Mouse (Mus musculus) heart, postnatal 0 days (tissue): ENCODE results near the gene Dspp. TPM values are rescaled to one million over a fixed set of nuclear protein-coding genes. Genes with fewer than 3 reads are reported as not detected.

ENCODE experiments used
- ATAC-seq: fragments of 200-750 bp; cut with Nextera tagmentation; 2 replicates; pipeline ENCODE4 v1.8.0; 2017; ENCODE audit warnings: low read depth, moderate number of reproducible peaks, moderate library complexity; ENCODE audit not compliant: insufficient read depth
- DNase-seq: peaks from one replicate; pipeline ENCODE4 v3.0.0-alpha.2; 2016; ENCODE audit warnings: low spot score
- H3K27ac ChIP-seq: fragments of 300-500 bp; sonication (generic); 2 replicates; pipeline ENCODE4 v1.5.1; 2014; ENCODE audit warnings: low read depth, mild to moderate bottlenecking
- H3K27me3 ChIP-seq: fragments of 300-500 bp; sonication (generic); 2 replicates; pipeline ENCODE4 v1.6.1; 2014; ENCODE audit warnings: low read length, mixed read lengths; ENCODE audit not compliant: control insufficient read depth, insufficient read depth
- H3K36me3 ChIP-seq: fragments of 300-500 bp; sonication (generic); replicated peaks from 2 replicates; pipeline ENCODE4 v1.6.1; 2014; ENCODE audit warnings: low read length, mixed read lengths; ENCODE audit not compliant: control insufficient read depth, insufficient read depth
- H3K4me1 ChIP-seq: fragments of 300-500 bp; sonication (generic); 2 replicates; pipeline ENCODE4 v1.6.1; 2014; ENCODE audit warnings: antibody characterized with exemption; ENCODE audit not compliant: control insufficient read depth, insufficient read depth
- H3K4me2 ChIP-seq: fragments of 300-500 bp; sonication (generic); 2 replicates; pipeline ENCODE4 v1.6.1; 2014; ENCODE audit warnings: low read depth, mild to moderate bottlenecking, low read length, moderate library complexity
- H3K4me3 ChIP-seq: fragments of 300-500 bp; sonication (generic); 2 replicates; pipeline ENCODE4 v1.5.1; 2014; ENCODE audit warnings: low read depth, low read length
- H3K9ac ChIP-seq: fragments of 300-500 bp; sonication (generic); replicated peaks from 2 replicates; pipeline ENCODE4 v1.6.1; 2014; ENCODE audit warnings: low read depth, low read length, mixed read lengths
- H3K9me3 ChIP-seq: fragments of 300-500 bp; sonication (generic); replicated peaks from 2 replicates; pipeline ENCODE4 v1.6.1; 2016; ENCODE audit warnings: low read length; ENCODE audit not compliant: control insufficient read depth
- CTCF ChIP-seq: IDR thresholded peaks from 2 replicates; pipeline ENCODE4 v1.5.1; 2016; ENCODE audit warnings: antibody characterized with exemption, control low read depth, low read depth
- EP300 ChIP-seq: IDR thresholded peaks from 2 replicates; pipeline ENCODE4 v1.6.1; 2016; ENCODE audit warnings: antibody characterized with exemption, low read depth
- WGBS: fragments of 180-500 bp; shearing (Covaris S2); extraction: QIAGEN DNeasy Blood & Tissue Kit; methylation state at CpG from one replicate; pipeline ENCODE4 v1.1.7; 2014; 5-methylcytosine and 5-hydroxymethylcytosine counted together
- polyA plus RNA-seq: library from polyadenylated mRNA; unstranded; fragments of >200 nt; fragmentation: Nextera tagmentation; extraction: Ambion mirVana; gene quantifications from 2 replicates; pipeline ENCODE4 v1.2.1, GENCODE M21; 2015
- total RNA-seq: library from RNA; depleted of rRNA; stranded (reverse); fragments of >200 nt; gene quantifications from 2 replicates; pipeline ENCODE4 v1.2.3, GENCODE M21; 2014; ENCODE audit warnings: low replicate concordance

Gene Dspp
- total and polyA plus RNA-seq, 2 experiments from 2014 or later = not detected

DNA sequence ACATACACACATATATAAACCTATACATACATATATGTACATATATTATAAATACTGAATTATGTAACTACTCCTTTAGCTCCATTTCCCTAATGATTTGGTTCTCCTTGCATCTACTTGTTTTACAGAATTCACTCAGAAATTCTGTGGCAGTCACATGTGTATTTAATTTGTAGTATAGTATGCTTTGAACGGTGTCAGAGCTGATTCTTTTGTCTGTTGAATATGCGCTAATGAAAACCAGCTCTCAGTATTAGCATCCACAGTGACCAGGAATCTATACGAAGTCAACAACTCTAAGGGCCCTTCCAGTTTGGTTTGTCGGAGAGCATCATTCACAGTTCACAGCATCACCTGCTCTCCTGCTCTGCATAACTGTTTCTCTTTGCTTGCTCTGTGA lies 7.0 kb upstream of the Dspp start:
- Histone ChIP-seq H3K4me3 (no peak overlapping the region), H3K36me3 (no peaks in the 10 kb centered on the region), H3K4me1 (no peaks in the 10 kb centered on the region), H3K9ac (no peak overlapping the region), H3K4me2 (no peak overlapping the region), H3K27me3 (no peaks in the 10 kb centered on the region), H3K9me3 (no peaks in the 10 kb centered on the region), H3K27ac (no peak overlapping the region)
- WGBS = 74% methylated on average over 4 of the region's 4 CpGs
- ATAC-seq (no peak), DNase-seq (no peak)
- TF ChIP-seq EP300 (no peak), CTCF (no peak)

DNA sequence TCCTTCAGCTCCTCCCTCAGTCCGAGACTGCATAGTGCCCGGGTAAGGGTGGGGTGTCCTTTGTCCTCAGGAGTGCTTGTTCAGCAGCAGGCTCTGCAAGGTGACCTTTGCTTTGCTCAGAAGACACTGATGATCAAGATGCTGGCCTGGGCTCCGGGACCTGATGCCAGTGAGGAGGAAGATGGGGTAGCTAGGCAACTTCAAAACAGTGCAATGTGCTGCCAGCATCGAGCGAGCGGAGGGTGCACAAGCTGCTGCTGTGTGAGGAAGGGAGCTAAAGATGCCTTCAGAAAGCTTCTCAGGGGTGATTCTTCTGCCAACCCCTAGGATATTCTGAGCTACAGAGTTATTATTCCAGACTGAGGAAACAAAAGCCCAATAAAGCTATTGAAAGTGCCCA lies 2.6 kb downstream of the Dspp start:
- H3K4me2 ChIP-seq = no peak overlapping the region
- 69% methylated on average over 6 of the region's 6 CpGs for WGBS
- TF ChIP-seq EP300 (no peak), CTCF (no peak)
- H3K4me3 ChIP-seq = no peak overlapping the region
- DNase-seq (no peak), ATAC-seq (no peak)
- no peaks in the 10 kb centered on the region for H3K27me3 ChIP-seq
- 0 out of 2 replicates have a peak, but pooled peaks cover 4% of the 10 kb centered on the region for H3K9me3 ChIP-seq
- H3K36me3 ChIP-seq = no peaks in the 10 kb centered on the region
- no peak overlapping the region for H3K27ac ChIP-seq
- no peak overlapping the region for H3K9ac ChIP-seq
- no peaks in the 10 kb centered on the region for H3K4me1 ChIP-seq

DNA sequence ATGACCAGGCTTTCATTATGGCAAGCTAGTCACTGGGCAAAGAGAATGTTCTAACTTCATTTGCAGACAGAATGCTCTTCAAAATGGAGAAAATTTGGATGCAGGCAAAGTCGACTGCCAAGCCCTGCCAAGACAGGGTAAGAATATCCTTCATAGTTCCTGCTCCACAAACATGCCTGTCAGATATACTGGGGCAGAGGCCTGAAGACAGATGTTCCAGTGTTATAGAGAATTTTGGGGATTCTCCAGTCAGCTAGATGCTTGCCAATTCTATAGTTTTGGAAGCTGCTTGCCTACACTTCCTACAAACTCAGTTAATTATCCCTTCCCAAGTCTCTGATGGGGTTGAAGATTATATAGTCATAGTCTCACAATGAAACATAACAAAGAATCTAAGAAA lies 13.2 kb downstream of the Dspp start:
- Histone ChIP-seq H3K4me1 (no peaks in the 10 kb centered on the region), H3K36me3 (no peaks in the 10 kb centered on the region), H3K9me3 (peaks cover 9% of the 10 kb centered on the region), H3K4me2 (no peak overlapping the region), H3K27ac (no peak overlapping the region), H3K4me3 (no peak overlapping the region), H3K27me3 (no peaks in the 10 kb centered on the region), H3K9ac (no peak overlapping the region)
- DNase-seq = no peak
- ATAC-seq = no peak
- TF ChIP-seq EP300 = no peak
- no peak for TF ChIP-seq CTCF
- 53% methylated on average over 1 of the region's 1 CpGs for WGBS

DNA sequence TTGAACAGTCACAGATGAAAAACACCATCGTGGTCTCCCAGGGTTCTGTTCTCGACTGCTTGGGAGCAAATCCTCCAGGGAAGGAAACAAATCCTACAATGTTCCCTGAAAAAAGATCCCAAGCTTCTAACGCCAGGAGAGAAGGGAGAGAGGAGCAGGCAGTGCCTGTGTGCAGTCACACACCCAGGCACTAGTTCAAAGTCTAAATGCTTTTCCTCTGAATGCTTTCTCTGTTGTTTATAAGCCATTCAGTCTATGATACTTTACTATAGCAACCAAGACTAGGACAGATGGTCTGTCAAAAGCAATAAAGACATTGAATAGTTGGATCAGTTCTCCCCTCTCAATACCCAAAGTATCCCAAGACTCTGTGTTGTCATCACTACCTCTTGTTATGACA lies 16.8 kb downstream of the Dspp start:
- no peaks in the 10 kb centered on the region for H3K36me3 ChIP-seq
- H3K9me3 ChIP-seq = no peaks in the 10 kb centered on the region
- H3K27me3 ChIP-seq = no peaks in the 10 kb centered on the region
- TF ChIP-seq EP300 = no peak
- TF ChIP-seq CTCF = no peak
- no peaks in the 10 kb centered on the region for H3K4me1 ChIP-seq
- no peak for DNase-seq
- H3K9ac ChIP-seq = no peak overlapping the region
- no peak overlapping the region for H3K4me3 ChIP-seq
- no peak overlapping the region for H3K4me2 ChIP-seq
- no peak for ATAC-seq
- no peak overlapping the region for H3K27ac ChIP-seq
- 59% methylated on average over 3 of the region's 3 CpGs for WGBS

DNA sequence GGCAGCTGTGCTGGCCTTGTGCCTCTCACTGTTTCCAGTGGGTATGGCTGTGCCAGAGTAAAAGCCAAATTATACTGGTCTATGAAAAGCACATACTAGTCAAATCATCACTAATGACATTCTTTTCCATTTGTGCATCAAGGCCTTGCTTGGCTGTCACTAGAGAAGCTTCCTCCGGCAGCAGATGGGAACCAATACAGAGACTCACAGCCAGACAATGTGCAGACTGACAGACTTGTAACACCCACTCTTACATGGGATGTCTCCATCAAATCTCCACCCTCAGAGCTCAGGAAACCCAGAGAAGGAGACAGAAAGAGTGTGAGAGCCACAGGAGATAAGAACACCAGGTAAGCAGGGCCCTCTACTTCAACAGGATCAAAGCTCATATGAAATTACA lies 24.6 kb downstream of the Dspp start:
- Histone ChIP-seq H3K27ac (no peak overlapping the region), H3K9me3 (no peaks in the 10 kb centered on the region), H3K9ac (no peak overlapping the region), H3K27me3 (no peaks in the 10 kb centered on the region), H3K36me3 (no peaks in the 10 kb centered on the region), H3K4me2 (no peak overlapping the region), H3K4me1 (no peaks in the 10 kb centered on the region), H3K4me3 (no peak overlapping the region)
- DNase-seq (no peak), ATAC-seq (no peak)
- WGBS = 88% methylated on average over 1 of the region's 1 CpGs
- TF ChIP-seq EP300 = no peak
- no peak for TF ChIP-seq CTCF

DNA sequence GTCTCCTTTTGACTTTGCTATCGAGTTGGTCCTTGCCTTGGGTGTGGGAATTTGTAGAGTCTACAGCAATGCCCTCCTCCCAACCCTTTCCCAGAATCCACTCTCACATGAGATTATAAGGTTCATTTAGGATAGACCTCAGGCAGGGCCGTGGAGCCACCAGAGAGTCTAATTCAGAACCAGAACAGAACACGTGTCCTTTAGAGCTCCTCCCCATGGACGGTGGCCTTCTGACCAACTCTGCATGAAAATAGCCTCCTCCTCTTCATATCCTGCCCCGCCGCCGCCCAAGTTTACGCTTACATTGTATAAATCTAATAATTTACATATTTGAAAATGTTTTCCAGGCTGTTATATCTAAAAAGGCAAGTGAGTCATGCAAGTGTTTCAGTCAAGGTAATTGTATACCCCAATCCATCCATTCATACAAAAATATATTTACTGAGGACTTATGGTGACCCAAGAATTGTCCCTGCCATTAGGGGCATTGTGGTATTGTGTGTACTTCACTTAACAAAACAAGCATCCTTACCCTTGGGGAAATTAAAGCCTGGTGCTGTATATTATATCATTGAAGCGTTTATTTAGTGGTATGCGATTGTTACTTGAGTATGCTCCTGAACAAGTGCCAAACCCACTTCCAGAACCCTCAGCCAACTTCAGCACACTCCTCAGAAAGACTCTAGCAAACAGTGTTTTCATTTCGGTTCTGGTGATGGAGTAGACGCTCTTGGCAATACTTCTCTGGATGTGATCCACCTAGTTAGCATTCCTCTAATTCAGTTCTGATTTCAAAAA lies 30.8 kb downstream of the Dspp start:
- ATAC-seq (no peak), DNase-seq (no peak)
- no peak overlapping the region for H3K4me3 ChIP-seq
- WGBS = 79% methylated on average over 12 of the region's 12 CpGs
- no peaks in the 10 kb centered on the region for H3K27me3 ChIP-seq
- no peak for TF ChIP-seq EP300
- TF ChIP-seq CTCF = no peak
- H3K27ac ChIP-seq = no peak overlapping the region
- no peaks in the 10 kb centered on the region for H3K9me3 ChIP-seq
- no peaks in the 10 kb centered on the region for H3K4me1 ChIP-seq
- no peak overlapping the region for H3K4me2 ChIP-seq
- H3K36me3 ChIP-seq = no peaks in the 10 kb centered on the region
- no peak overlapping the region for H3K9ac ChIP-seq
